Mouse (Mus musculus): Measurements from ENCODE around the gene Pla2g2c.

DNA sequence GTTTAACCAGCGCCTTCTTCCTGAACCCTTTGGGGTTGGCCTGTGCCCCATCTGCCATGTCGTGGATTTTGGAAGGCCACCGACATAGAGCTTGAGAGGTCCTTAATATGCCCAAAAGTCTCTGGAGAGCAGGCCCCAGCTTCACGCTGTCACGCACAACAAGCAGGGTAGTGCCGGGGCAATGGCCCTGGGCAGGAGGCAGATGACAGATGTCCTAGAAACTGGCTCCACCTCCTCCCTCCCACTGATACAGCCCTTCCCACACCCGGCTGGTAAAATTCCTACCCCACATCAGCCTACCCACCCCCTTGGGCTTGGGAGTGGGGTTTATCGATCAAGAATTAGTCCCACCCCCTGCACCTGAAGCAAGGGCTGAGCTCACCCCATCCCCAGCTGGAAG, 32.8 kb downstream of the Pla2g2c start, which contains the start of gene Pla2g2f:
- TF ChIP-seq CTCF (IDR thresholded peaks at IDR 0.05; ENCODE audit: extremely low read depth, insufficient read depth, low read length) (no peak), POLR2A (IDR thresholded peaks at IDR 0.05; ENCODE audit: extremely low read depth, insufficient read depth, low read length) (no peak)
